Mouse (Mus musculus) limb, embryonic 10.5 days (tissue): Measurements from ENCODE around the gene Sord. TPM values are rescaled to one million over a fixed set of nuclear protein-coding genes. Genes with fewer than 3 reads are reported as not detected.

Experiments
- DNase-seq: peaks from one replicate; pipeline ENCODE4 v3.0.0-alpha.2; 2017; ENCODE audit warnings: low spot score
- H3K27ac ChIP-seq: fragments of 300-500 bp; sonication (generic); 2 replicates; pipeline ENCODE4 v1.5.1; 2016; ENCODE audit warnings: mild to moderate bottlenecking
- H3K27me3 ChIP-seq: fragments of 300-500 bp; sonication (generic); 2 replicates; pipeline ENCODE4 v1.6.1; 2016; ENCODE audit warnings: low read depth, mild to moderate bottlenecking; ENCODE audit not compliant: poor library complexity, severe bottlenecking
- H3K36me3 ChIP-seq: fragments of 300-500 bp; sonication (generic); 2 replicates; pipeline ENCODE4 v1.6.1; 2016; ENCODE audit warnings: mild to moderate bottlenecking, moderate library complexity
- H3K4me1 ChIP-seq: fragments of 300-500 bp; sonication (generic); 2 replicates; pipeline ENCODE4 v1.6.1; 2016
- H3K4me3 ChIP-seq: fragments of 300-500 bp; sonication (generic); 2 replicates; pipeline ENCODE4 v1.5.1; 2016; ENCODE audit warnings: mild to moderate bottlenecking, moderate library complexity
- H3K9me3 ChIP-seq: fragments of 300-500 bp; sonication (generic); replicated peaks from 2 replicates; pipeline ENCODE4 v1.6.1; 2016; ENCODE audit warnings: mild to moderate bottlenecking
- WGBS: fragments of 180-500 bp; shearing (Covaris S2); methylation state at CpG from one replicate; pipeline ENCODE4 v1.1.7; 2016; 5-methylcytosine and 5-hydroxymethylcytosine counted together
- polyA plus RNA-seq: library from polyadenylated mRNA; unstranded; fragments of >200 nt; fragmentation: Nextera tagmentation; extraction: Ambion mirVana; gene quantifications from 2 replicates; pipeline ENCODE4 v1.2.1, GENCODE M21; 2016

Sord gene
- polyA plus RNA-seq, 1 experiment from 2014 or later: 15.4 TPM

- peaks cover 99% of the 10 kb centered on the region for H3K27me3 ChIP-seq
- no peak overlapping the region for H3K4me3 ChIP-seq
- H3K4me1 ChIP-seq: peaks cover 40% of the 10 kb centered on the region
- H3K9me3 ChIP-seq: no peaks in the 10 kb centered on the region
- no peak overlapping the region for H3K27ac ChIP-seq
- H3K36me3 ChIP-seq: no peaks in the 10 kb centered on the region
- WGBS: 7% methylated on average over 14 of the region's 14 CpGs
- peak; percentile 35 for DNase-seq
These were observed 65.5 kb downstream of the Sord start for GRCm38 (mm10) chr2:122299911-122300655.

DNA sequence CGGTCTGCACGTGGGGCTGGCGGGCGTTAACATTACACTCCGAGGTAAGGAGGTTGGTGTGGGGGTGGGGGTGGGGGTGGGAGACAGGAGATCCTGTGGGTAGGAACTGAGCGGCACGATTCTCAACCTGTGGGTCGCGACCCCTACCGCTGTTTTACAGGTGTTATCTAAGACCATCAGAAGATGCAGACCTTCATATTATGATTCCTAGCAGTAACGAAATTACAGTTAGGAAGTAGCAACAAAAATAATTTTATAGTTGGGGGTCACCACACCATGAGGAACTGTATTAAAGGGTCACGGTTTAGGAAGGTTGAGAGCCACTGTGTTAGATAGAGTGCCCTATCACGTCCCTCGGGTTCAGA lies 66.1 kb downstream of the Sord start:
- peaks cover 39% of the 10 kb centered on the region for H3K4me1 ChIP-seq
- WGBS: 5% methylated on average over 14 of the region's 14 CpGs
- no peak overlapping the region for H3K27ac ChIP-seq
- no peak for DNase-seq
- no peaks in the 10 kb centered on the region for H3K9me3 ChIP-seq
- peaks cover 99% of the 10 kb centered on the region for H3K27me3 ChIP-seq
- no peaks in the 10 kb centered on the region for H3K36me3 ChIP-seq
- no peak overlapping the region for H3K4me3 ChIP-seq

GRCm38 (mm10) chr2:122301081-122301920 lies 66.8 kb downstream of the Sord start:
- 1% methylated on average over 48 of the region's 48 CpGs for WGBS
- Histone ChIP-seq H3K9me3 (no peaks in the 10 kb centered on the region), H3K4me3 (peak overlapping the region; percentile 44), H3K36me3 (no peaks in the 10 kb centered on the region), H3K27me3 (peaks cover 98% of the 10 kb centered on the region), H3K27ac (peak overlapping the region; percentile 30; the same call in 1 of the 2 replicates), H3K4me1 (peaks cover 36% of the 10 kb centered on the region)
- DNase-seq: peak; percentile 60

DNA sequence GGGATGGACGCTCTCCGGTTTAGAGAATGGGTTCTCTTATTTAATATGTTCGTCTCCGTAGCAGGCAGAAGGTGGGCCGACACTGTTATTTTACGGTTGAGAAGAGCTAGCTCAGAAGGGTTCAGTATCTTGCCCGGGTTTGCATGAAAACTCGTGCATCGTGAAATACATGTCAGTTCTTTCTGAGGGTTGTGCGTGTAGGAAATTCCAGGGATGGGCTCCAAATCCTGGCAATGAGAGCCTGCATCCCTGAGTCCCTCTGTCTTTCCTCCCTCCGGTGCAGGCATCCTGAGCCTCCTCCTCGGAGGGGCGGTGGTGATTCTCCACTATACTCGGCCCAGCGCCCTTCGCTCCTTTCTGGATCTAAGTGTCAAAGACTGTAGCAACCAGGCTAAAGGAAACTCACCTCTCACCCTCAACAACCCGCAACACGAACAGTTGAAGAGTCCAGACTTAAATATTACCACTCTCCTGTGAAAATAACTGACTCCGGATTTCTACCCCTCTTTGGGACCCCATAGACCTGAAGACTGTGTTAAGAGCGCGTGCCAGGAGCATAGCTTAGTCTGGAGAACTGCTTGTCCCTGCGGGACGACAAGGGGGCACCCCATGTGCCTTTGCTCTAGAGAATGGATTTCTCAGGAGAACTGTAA lies 67.5 kb downstream of the Sord start:
- DNase-seq: no peak
- H3K4me1 ChIP-seq: peaks cover 31% of the 10 kb centered on the region
- H3K9me3 ChIP-seq: no peaks in the 10 kb centered on the region
- no peaks in the 10 kb centered on the region for H3K36me3 ChIP-seq
- no peak overlapping the region for H3K27ac ChIP-seq
- WGBS: 11% methylated on average over 23 of the region's 23 CpGs
- H3K27me3 ChIP-seq: peaks cover 98% of the 10 kb centered on the region
- H3K4me3 ChIP-seq: peak overlapping the region; percentile 44

DNA sequence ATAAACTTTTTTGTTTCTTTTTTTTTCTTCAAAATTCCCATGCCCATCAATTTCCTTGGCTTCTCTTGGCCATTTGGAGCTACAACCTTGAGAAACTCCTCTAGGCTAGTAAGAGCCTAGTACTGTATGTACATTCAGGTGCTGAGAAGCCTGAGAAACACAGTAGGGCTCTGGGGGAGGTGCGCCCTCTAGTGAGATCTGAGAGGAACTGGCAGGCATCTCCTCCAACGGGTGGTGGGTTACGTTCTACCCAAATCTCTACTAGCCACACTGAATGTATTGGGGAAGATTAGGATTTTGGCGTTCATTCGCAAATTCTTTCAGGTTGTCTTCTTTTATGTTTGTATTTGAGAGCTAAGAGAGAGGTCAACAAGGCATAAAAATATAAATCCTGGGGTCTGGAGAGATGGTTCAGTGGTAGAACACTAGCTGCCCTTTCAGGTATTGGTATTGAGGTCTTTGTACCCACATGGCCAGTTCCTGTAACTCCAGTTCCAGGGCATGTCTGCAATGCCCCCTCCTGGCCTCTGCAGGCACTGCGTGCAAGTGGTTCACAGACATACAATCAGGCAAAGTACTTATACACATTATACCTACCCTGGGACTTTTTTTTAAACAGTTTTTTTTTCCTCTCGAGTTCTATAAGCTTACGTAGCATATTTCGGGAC lies 68.2 kb downstream of the Sord start:
- DNase-seq: peak; percentile 72
- no peaks in the 10 kb centered on the region for H3K9me3 ChIP-seq
- H3K36me3 ChIP-seq: no peaks in the 10 kb centered on the region
- H3K4me3 ChIP-seq: no peak overlapping the region
- peaks cover 25% of the 10 kb centered on the region for H3K4me1 ChIP-seq
- H3K27ac ChIP-seq: no peak overlapping the region
- peaks cover 97% of the 10 kb centered on the region for H3K27me3 ChIP-seq
- 14% methylated on average over 9 of the region's 9 CpGs for WGBS

DNA sequence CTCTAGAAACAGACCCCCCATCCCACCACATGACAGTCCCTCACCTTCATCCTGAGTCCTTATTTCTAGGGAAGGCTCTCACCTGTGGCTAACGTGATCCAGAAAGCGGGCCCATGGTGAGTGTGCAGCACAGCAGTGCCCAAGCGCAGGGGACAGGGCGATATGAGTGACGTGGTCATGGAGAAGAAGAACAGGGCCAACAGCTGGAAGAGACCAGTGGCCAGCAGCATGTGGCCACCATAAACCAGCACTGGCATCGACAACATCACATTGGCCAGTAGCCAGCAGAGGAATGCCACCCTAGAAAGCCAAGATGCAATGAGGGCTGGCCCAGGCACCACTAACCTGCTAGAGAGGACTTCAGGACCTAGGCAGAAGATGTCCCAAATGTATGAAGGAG lies 70.0 kb downstream of the Sord start:
- no peak overlapping the region for H3K27ac ChIP-seq
- peaks cover 13% of the 10 kb centered on the region for H3K4me1 ChIP-seq
- H3K27me3 ChIP-seq: peaks cover 90% of the 10 kb centered on the region
- no peak for DNase-seq
- 89% methylated on average over 6 of the region's 6 CpGs for WGBS
- H3K36me3 ChIP-seq: no peaks in the 10 kb centered on the region
- H3K9me3 ChIP-seq: no peaks in the 10 kb centered on the region
- no peak overlapping the region for H3K4me3 ChIP-seq

DNA sequence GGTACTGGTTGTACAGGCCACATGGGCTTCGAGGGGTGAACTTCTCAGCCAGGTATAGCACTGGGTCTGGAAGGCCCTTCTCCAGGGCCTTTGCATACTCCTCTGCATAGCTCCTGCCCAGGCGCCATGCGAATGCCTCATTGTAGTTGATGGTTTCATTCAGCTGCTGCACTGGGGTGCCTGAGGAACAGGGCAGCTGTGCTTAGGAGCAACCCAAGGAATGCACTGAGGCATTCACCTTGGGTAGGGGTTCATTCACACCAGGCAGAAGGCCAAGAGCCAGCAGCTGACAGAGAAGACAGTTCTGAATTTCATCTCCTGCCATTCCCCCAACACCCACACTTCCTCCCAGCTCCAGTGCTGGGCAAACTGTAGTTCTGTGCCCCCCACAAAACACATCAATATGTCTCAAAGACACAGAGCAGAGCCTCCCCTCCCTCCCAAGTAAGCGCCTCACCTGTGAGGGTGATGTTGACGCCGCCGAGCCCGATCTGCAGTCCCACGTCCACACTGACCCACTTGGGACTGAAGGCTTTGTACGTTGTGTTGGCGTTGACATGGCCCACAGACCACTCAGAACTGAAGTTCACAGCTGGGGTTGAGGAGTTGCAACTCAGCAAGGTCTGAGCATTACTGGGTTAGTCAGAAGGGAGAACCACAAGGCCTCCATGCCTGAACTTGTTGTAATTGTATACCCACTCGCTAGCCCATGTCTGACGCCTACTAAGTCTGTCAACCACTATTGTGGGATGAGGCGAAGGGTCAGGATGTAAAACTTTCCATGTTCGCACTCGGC lies 70.7 kb downstream of the Sord start:
- no peak for DNase-seq
- H3K27ac ChIP-seq: no peak overlapping the region
- WGBS: 85% methylated on average over 16 of the region's 16 CpGs
- no peaks in the 10 kb centered on the region for H3K9me3 ChIP-seq
- peaks cover 13% of the 10 kb centered on the region for H3K4me1 ChIP-seq
- no peaks in the 10 kb centered on the region for H3K36me3 ChIP-seq
- no peak overlapping the region for H3K4me3 ChIP-seq
- peaks cover 88% of the 10 kb centered on the region for H3K27me3 ChIP-seq

GRCm38 (mm10) chr2:122306184-122306583 lies 71.6 kb downstream of the Sord start:
- peaks cover 10% of the 10 kb centered on the region for H3K4me1 ChIP-seq
- WGBS: 55% methylated on average over 4 of the region's 4 CpGs
- no peak for DNase-seq
- H3K27me3 ChIP-seq: peaks cover 88% of the 10 kb centered on the region
- H3K36me3 ChIP-seq: no peaks in the 10 kb centered on the region
- no peak overlapping the region for H3K27ac ChIP-seq
- no peaks in the 10 kb centered on the region for H3K9me3 ChIP-seq
- H3K4me3 ChIP-seq: no peak overlapping the region

DNA sequence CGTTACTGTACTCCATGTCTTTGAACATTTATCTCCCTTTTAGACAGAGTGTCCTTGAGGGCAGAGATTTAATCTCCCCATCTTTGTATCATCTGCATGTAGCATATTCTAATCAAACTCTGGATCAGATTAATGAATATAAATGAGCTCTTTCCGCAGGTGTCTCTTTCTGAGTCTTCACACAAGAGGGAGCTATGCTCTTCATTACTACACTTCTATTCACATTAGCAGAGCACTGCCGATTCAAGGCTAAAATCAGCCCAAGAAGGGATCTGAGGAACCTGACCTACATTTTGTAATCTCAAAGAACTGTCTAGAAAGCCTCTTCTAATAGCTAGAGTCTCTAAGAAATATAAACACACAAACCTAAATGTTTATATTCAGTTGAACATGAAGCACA lies 75.1 kb downstream of the Sord start:
- Histone ChIP-seq H3K27ac (no peak overlapping the region), H3K4me1 (peaks cover 8% of the 10 kb centered on the region), H3K27me3 (peaks cover 88% of the 10 kb centered on the region), H3K36me3 (no peaks in the 10 kb centered on the region), H3K9me3 (no peaks in the 10 kb centered on the region), H3K4me3 (no peak overlapping the region)
- no peak for DNase-seq
- 53% methylated on average over 3 of the region's 3 CpGs for whole genome bisulfite sequencing

- Histone ChIP-seq H3K9me3 (no peaks in the 10 kb centered on the region), H3K4me1 (peaks cover 8% of the 10 kb centered on the region), H3K36me3 (no peaks in the 10 kb centered on the region), H3K27me3 (peaks cover 85% of the 10 kb centered on the region), H3K27ac (no peak overlapping the region), H3K4me3 (no peak overlapping the region)
- 60% methylated on average over 2 of the region's 2 CpGs for WGBS
- no peak for DNase-seq
These were observed 77.0 kb downstream of the Sord start for GRCm38 (mm10) chr2:122311561-122311960.

- DNase-seq: peak; percentile 83
- peaks cover 8% of the 10 kb centered on the region for H3K4me1 ChIP-seq
- no peak overlapping the region for H3K27ac ChIP-seq
- no peaks in the 10 kb centered on the region for H3K36me3 ChIP-seq
- peaks cover 77% of the 10 kb centered on the region for H3K27me3 ChIP-seq
- 4% methylated on average over 27 of the region's 27 CpGs for WGBS
- no peaks in the 10 kb centered on the region for H3K9me3 ChIP-seq
- H3K4me3 ChIP-seq: peak overlapping the region; percentile 38; the same call in 1 of the 2 replicates
These were observed 78.3 kb downstream of the Sord start for GRCm38 (mm10) chr2:122312722-122313417.
